Mouse (Mus musculus) heart, postnatal 0 days (tissue): Measurements from ENCODE around the gene Foxn3.

Experiments used
- CTCF ChIP-seq: IDR thresholded peaks from 2 replicates; pipeline ENCODE4 v1.5.1; 2016; ENCODE audit warnings: antibody characterized with exemption, control low read depth, low read depth
- EP300 ChIP-seq: IDR thresholded peaks from 2 replicates; pipeline ENCODE4 v1.6.1; 2016; ENCODE audit warnings: antibody characterized with exemption, low read depth

DNA sequence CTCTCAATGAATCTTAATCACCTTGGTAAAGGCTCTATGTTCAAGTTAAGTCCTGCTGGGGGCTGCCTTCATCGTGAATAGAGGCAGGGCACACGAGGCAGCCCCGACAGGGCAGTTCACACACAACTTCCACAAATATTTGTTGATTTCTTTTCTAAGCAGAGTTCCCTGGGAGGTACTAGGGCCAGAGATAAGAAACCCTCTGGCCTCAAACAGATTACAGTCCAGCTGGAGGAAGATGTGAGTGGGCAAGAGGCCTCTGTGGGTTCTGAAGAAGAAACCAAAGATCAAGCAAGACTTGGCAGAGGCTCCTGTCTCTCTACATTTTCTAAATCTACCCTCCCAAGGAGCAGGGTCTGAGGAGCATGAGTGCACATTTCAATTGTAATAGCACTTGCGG is 283.1 kb downstream of the Foxn3 start:
- no peak for TF ChIP-seq EP300
- TF ChIP-seq CTCF: no peak
